Mouse (Mus musculus) embryo, embryonic 11 days (tissue): Measurements from ENCODE around the gene Itgal.
"Not testable (repeated sequence)": the region's sequence is repeated elsewhere in the genome, so short reads cannot be mapped to it uniquely, and the experiment has no call there.

Experiments
- DNase-seq: peaks from one replicate; pipeline ENCODE4 v3.0.0-alpha.2; 2015

Itgal gene

GRCm38 (mm10) chr7:127280092-127280491 is 16.0 kb upstream of the Itgal start:
- no peak for DNase-seq

- DNase-seq: no peak
Observed at GRCm38 (mm10) chr7:127281114-127281513, 14.9 kb upstream of the Itgal start.

- no peak for DNase-seq
Observed at GRCm38 (mm10) chr7:127282190-127282589, 13.9 kb upstream of the Itgal start.

- no peak for DNase-seq
Observed at GRCm38 (mm10) chr7:127285154-127285553, 10.9 kb upstream of the Itgal start.

- DNase-seq: no peak
Observed at GRCm38 (mm10) chr7:127287940-127288339, 8.1 kb upstream of the Itgal start.

GRCm38 (mm10) chr7:127289306-127289705 is 6.8 kb upstream of the Itgal start:
- no peak for DNase-seq

GRCm38 (mm10) chr7:127290142-127290541 is 5.9 kb upstream of the Itgal start:
- DNase-seq: no peak

GRCm38 (mm10) chr7:127296786-127297555 is 911 bp downstream of the Itgal start:
- no peak for DNase-seq

- DNase-seq: no peak
Observed at GRCm38 (mm10) chr7:127297586-127298193, 1.6 kb downstream of the Itgal start.

GRCm38 (mm10) chr7:127308431-127308830 is 12.4 kb downstream of the Itgal start:
- no peak for DNase-seq

- peak; percentile 70 for DNase-seq
Observed at GRCm38 (mm10) chr7:127308887-127309286, 12.8 kb downstream of the Itgal start.

GRCm38 (mm10) chr7:127309951-127310350 is 13.9 kb downstream of the Itgal start:
- no peak for DNase-seq

GRCm38 (mm10) chr7:127313912-127314311 is 17.9 kb downstream of the Itgal start:
- no peak for DNase-seq

- no peak for DNase-seq
Observed at GRCm38 (mm10) chr7:127321106-127321505, 25.0 kb downstream of the Itgal start.

GRCm38 (mm10) chr7:127322085-127322484 is 26.0 kb downstream of the Itgal start:
- peak; percentile 51 for DNase-seq

- no peak for DNase-seq
Observed at GRCm38 (mm10) chr7:127324944-127325343, 28.9 kb downstream of the Itgal start.

GRCm38 (mm10) chr7:127325550-127325949 is 29.5 kb downstream of the Itgal start:
- DNase-seq: no peak

GRCm38 (mm10) chr7:127326685-127327084 is 30.6 kb downstream of the Itgal start:
- DNase-seq: no peak

- DNase-seq: no peak
Observed at GRCm38 (mm10) chr7:127333240-127333639, 37.2 kb downstream of the Itgal start.

GRCm38 (mm10) chr7:127335604-127336003 is 39.5 kb downstream of the Itgal start:
- DNase-seq: no peak

- no peak for DNase-seq
Observed at GRCm38 (mm10) chr7:127337636-127338035, 41.6 kb downstream of the Itgal start.

GRCm38 (mm10) chr7:127341356-127341755 is 45.3 kb downstream of the Itgal start:
- no peak for DNase-seq

GRCm38 (mm10) chr7:127341861-127342260 is 45.8 kb downstream of the Itgal start:
- DNase-seq: not testable (repeated sequence)

- no peak for DNase-seq
Observed at GRCm38 (mm10) chr7:127342332-127342731, 46.3 kb downstream of the Itgal start.

- no peak for DNase-seq
Observed at GRCm38 (mm10) chr7:127342888-127343287, 46.8 kb downstream of the Itgal start.
